Mouse (Mus musculus) heart, adult 18-20 months (tissue): ENCODE measurements around the gene Aspdh. TPM values are rescaled to one million over a fixed set of nuclear protein-coding genes. Genes with fewer than 3 reads are reported as not detected.

ENCODE experiments used
- DNase-seq, 2 experiments: peaks; one replicate each; pipeline ENCODE4 v3.0.0; 2021 to 2022; ENCODE audit warnings: mixed read lengths in 1 of 2
- microRNA-seq, 2 experiments: library from miRNA; unstranded; fragments of <30 nt; microRNA quantifications; one replicate each; pipeline ENCODE4 v1.2.0; 2022
- total RNA-seq, 2 experiments: library from RNA; stranded (reverse); gene quantifications; 2 replicates each; pipeline ENCODE4 v1.2.3; 2021

The Aspdh gene
- total RNA-seq, 2 experiments from 2014 or later: 0.41 to 1.4 TPM

- no peak for DNase-seq
These were observed 33.7 kb downstream of the Aspdh start for GRCm38 (mm10) chr7:44498922-44499321.

GRCm38 (mm10) chr7:44500046-44500445 lies 34.9 kb downstream of the Aspdh start:
- no peak for DNase-seq

DNA sequence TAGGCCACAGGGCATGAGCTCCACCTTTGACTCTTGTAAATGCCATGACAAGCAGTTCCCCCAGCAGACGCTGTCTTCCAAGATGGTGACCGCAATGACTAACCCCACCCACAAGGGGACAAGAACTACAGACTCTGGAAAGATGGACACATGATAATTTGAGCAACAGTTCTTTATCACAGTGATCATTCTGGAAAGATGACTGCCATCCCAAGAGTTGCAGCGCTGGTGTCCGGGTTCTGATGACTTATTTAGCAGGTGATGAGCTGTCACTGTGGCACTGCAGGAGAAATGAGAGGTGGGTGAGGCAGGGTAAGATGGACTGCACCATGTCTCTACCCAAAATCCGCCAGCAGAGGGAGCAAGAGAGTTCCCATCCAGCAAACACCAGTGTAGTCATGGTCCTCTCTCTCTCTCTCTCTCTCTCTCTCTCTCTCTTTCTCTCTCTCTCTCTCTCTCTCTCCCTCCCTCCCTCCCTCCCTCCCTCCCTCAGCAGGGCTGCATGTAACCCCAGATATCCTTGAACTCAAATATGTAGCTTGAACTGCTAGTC lies 36.4 kb downstream of the Aspdh start:
- peak; percentile 58 to 83 for DNase-seq

GRCm38 (mm10) chr7:44507491-44507890 lies 42.3 kb downstream of the Aspdh start:
- no peak for DNase-seq

Small RNAs within 50 kb of the gene (microRNA-seq; reads per million reads assigned to microRNA genes)
- gene Mir7052: 1.6 to 3.4 reads per million in 2 experiments

Other genes starting within 250 kb of the Aspdh start
- not detected for gene Klk1b5, start 249.4 kb upstream of the Aspdh start, total RNA-seq
- gene Klk1, start 240.0 kb upstream of the Aspdh start, total RNA-seq: under 1 TPM in 1 of 2 experiments, not detected in 1; 0.60 TPM
- gene Gm36864, start 229.2 kb upstream of the Aspdh start, total RNA-seq: not detected
- gene 1700028J19Rik, start 218.7 kb upstream of the Aspdh start, total RNA-seq: under 1 TPM; 0.25 to 0.28 TPM
- gene 2410002F23Rik, start 218.7 kb upstream of the Aspdh start, total RNA-seq: 10 to 100 TPM in 1 of 2 experiments, 1 to 10 TPM in 1; 8.1 to 11.5 TPM
- not detected for gene Acp4, start 208.0 kb upstream of the Aspdh start, total RNA-seq
- gene Gm15517, start 203.9 kb upstream of the Aspdh start, total RNA-seq: not detected
- under 1 TPM; 0.69 to 0.87 TPM for gene Clec11a, start 158.5 kb upstream of the Aspdh start, total RNA-seq
- 1 to 10 TPM; 2.1 to 2.7 TPM for gene Shank1, start 155.1 kb upstream of the Aspdh start, total RNA-seq
- gene Syt3, start 81.3 kb upstream of the Aspdh start, total RNA-seq: 1 to 10 TPM; 2.3 to 2.9 TPM
- under 1 TPM; 0.30 to 0.31 TPM for gene 1700008O03Rik, start 79.6 kb upstream of the Aspdh start, total RNA-seq
- gene Lrrc4b, start 36.4 kb upstream of the Aspdh start, total RNA-seq: 10 to 100 TPM; 31.2 to 66.0 TPM
- 100 to 1,000 TPM in 1 of 2 experiments, 10 to 100 TPM in 1; 98.6 to 108 TPM for gene Josd2, start 2.6 kb downstream of the Aspdh start, total RNA-seq
- gene Emc10, start 31.1 kb downstream of the Aspdh start, total RNA-seq: 10 to 100 TPM; 79.6 to 85.6 TPM
- 1 to 10 TPM; 1.6 to 4.3 TPM for gene Fam71e1, start 31.2 kb downstream of the Aspdh start, total RNA-seq
- 10 to 100 TPM; 10.2 to 10.8 TPM for gene Mybpc2, start 59.3 kb downstream of the Aspdh start, total RNA-seq
- 1 to 10 TPM in 1 of 2 experiments, under 1 TPM in 1; 0.37 to 4.8 TPM for gene Spib, start 66.7 kb downstream of the Aspdh start, total RNA-seq
- gene Pold1, start 83.5 kb downstream of the Aspdh start, total RNA-seq: 10 to 100 TPM; 12.6 to 16.2 TPM
- 10 to 100 TPM; 43.9 to 47.3 TPM for gene Nr1h2, start 88.6 kb downstream of the Aspdh start, total RNA-seq
- 1 to 10 TPM in 1 of 2 experiments, under 1 TPM in 1; 0.82 to 4.4 TPM for gene Napsa, start 107.0 kb downstream of the Aspdh start, total RNA-seq
- gene Kcnc3, start 125.3 kb downstream of the Aspdh start, total RNA-seq: 1 to 10 TPM; 2.4 to 2.6 TPM
- gene Myh14, start 205.5 kb downstream of the Aspdh start, total RNA-seq: 10 to 100 TPM; 86.9 to 95.7 TPM
- not detected for gene Izumo2, start 243.4 kb downstream of the Aspdh start, total RNA-seq